Mouse (Mus musculus) megakaryocyte progenitor cell, adult 5-6 weeks (primary cell): ENCODE measurements around the gene Dmrtb1. TPM values are rescaled to one million over a fixed set of nuclear protein-coding genes. Genes with fewer than 3 reads are reported as not detected.

Source experiments
- total RNA-seq, 2 experiments: library from RNA; stranded (forward) in 1 of 2; stranded (reverse) in 1 of 2; fragments of 157-497, 149-512 nt in 1 of 2; fragments of 200-1000 nt in 1 of 2; gene quantifications; 2 replicates each; pipeline versions ENCODE4 v1.2.3 to v1.2.4; 2015 to 2017

Dmrtb1 gene
- total RNA-seq, 2 experiments from 2014 or later = 0.75 TPM; not detected in 1

Other genes starting within 250 kb of the Dmrtb1 start
- gene Glis1, start 249.6 kb downstream of the Dmrtb1 start, total RNA-seq (2015) = 0.05 TPM in 2 replicates
- gene Glis1, start 249.6 kb downstream of the Dmrtb1 start, total RNA-seq (2017) = not detected in 2 replicates
- 15.6 and 19.7 TPM in 2 replicates for gene Lrp8, start 118.0 kb upstream of the Dmrtb1 start, total RNA-seq (2015)
- 15.3 and 17.3 TPM in 2 replicates for gene Lrp8, start 118.0 kb upstream of the Dmrtb1 start, total RNA-seq (2017)
- gene Magoh, start 195.5 kb upstream of the Dmrtb1 start, total RNA-seq (2015) = 241 and 247 TPM in 2 replicates
- 327 and 344 TPM in 2 replicates for gene Magoh, start 195.5 kb upstream of the Dmrtb1 start, total RNA-seq (2017)
- 59.8 and 60.9 TPM in 2 replicates for gene 0610037L13Rik, start 205.6 kb upstream of the Dmrtb1 start, total RNA-seq (2015)
- gene 0610037L13Rik, start 205.6 kb upstream of the Dmrtb1 start, total RNA-seq (2017) = 44.5 and 65.4 TPM in 2 replicates
- gene Cpt2, start 239.4 kb upstream of the Dmrtb1 start, total RNA-seq (2015) = 20.9 and 22.2 TPM in 2 replicates
- gene Cpt2, start 239.4 kb upstream of the Dmrtb1 start, total RNA-seq (2017) = 19.0 and 19.7 TPM in 2 replicates